Mouse (Mus musculus) gastrocnemius, postnatal 14 days (tissue): ENCODE measurements at regions not wholly inside any gene's neighbourhood (a gene's known extent, or its start where the extent isn't known, plus 50 kb on each side); places are given as distances from the start of the nearest gene placed in this dataset.

Source experiments
- DNase-seq: peaks from one replicate; pipeline ENCODE4 v3.0.0; 2021; ENCODE audit warnings: mixed read lengths
- intact Hi-C: fragments of 180-260 bp; cut with DNase I; formaldehyde crosslinking; loops from one replicate; pipeline ENCODE4 v1.15.1; 2025; ENCODE audit warnings: low total_unique reads
- microRNA-seq, 2 experiments: library from miRNA; unstranded; fragments of <30 nt; microRNA quantifications; one replicate each; pipeline ENCODE4 v1.2.0; 2021

- intact Hi-C loops, result no loop called here
- no peak for DNase-seq
These were observed 57.8 kb upstream of the Cfap46 start for GRCm38 (mm10) chr7:139741246-139741903.

- DNase-seq, result no peak
- intact Hi-C loops, result no loop called here
These were observed 63.2 kb upstream of the Cfap46 start for GRCm38 (mm10) chr7:139746803-139747202.

- no peak for DNase-seq
- intact Hi-C loops, result no loop called here
These were observed 63.9 kb upstream of the Cfap46 start for GRCm38 (mm10) chr7:139747290-139748067.

GRCm38 (mm10) chr7:139755004-139755403 is 71.4 kb upstream of the Cfap46 start:
- intact Hi-C loops, result no loop called here

GRCm38 (mm10) chr7:139762522-139762921 is 71.5 kb upstream of the Adgra1 start:
- DNase-seq, result no peak
- intact Hi-C loops, result no loop called here

More at GRCm38 (mm10) chr7:139755004-139755403, 71.4 kb upstream of the Cfap46 start:
- no peak for DNase-seq

- intact Hi-C loops, result no loop called here
- DNase-seq, result no peak
These were observed 70.7 kb upstream of the Adgra1 start for GRCm38 (mm10) chr7:139763241-139763640.

- DNase-seq, result no peak
- intact Hi-C loops, result no loop called here
These were observed 67.7 kb upstream of the Adgra1 start for GRCm38 (mm10) chr7:139766296-139766695.

- intact Hi-C loops, result no loop called here
- no peak for DNase-seq
These were observed 64.8 kb upstream of the Adgra1 start for GRCm38 (mm10) chr7:139769167-139769566.

- no peak for DNase-seq
- intact Hi-C loops, result no loop called here
These were observed 56.7 kb upstream of the Adgra1 start for GRCm38 (mm10) chr7:139777243-139777642.

- peak; percentile 17 for DNase-seq
These were observed 54.1 kb upstream of the Adgra1 start for GRCm38 (mm10) chr7:139779876-139780275.

GRCm38 (mm10) chr7:139781513-139781912 is 52.5 kb upstream of the Adgra1 start:
- intact Hi-C loops, result no loop called here

More at GRCm38 (mm10) chr7:139779876-139780275, 54.1 kb upstream of the Adgra1 start:
- intact Hi-C loops, result no loop called here

More at GRCm38 (mm10) chr7:139781513-139781912, 52.5 kb upstream of the Adgra1 start:
- no peak for DNase-seq

Small RNAs in the stretch of these regions (microRNA-seq; reads per million reads assigned to microRNA genes)
- gene Mir6401, result 0 reads per million in 2 experiments
